Mouse (Mus musculus) CH12.LX (cell line): ENCODE results near the gene Adamts14. TPM values are rescaled to one million over a fixed set of nuclear protein-coding genes. Genes with fewer than 3 reads are reported as not detected.

Experiments
- DNase-seq: peaks from one replicate; pipeline ENCODE4 v3.0.0-alpha.2; 2013; ENCODE audit errors: extremely low read depth
- H3K27ac ChIP-seq: 2 replicates; pipeline ENCODE4 v1.5.1; 2012; ENCODE audit warnings: low read depth, mild to moderate bottlenecking, control low read depth, moderate library complexity; ENCODE audit not compliant: insufficient read depth
- H3K27me3 ChIP-seq: replicated peaks from 2 replicates; pipeline ENCODE3; 2012; ENCODE audit warnings: inconsistent platforms
- H3K36me3 ChIP-seq, 2 experiments: replicated peaks in 1 of 2; 2 replicates each; pipeline versions ENCODE3 to v1.6.1; 2012; ENCODE audit warnings: inconsistent platforms in 1 of 2, low read length in 1 of 2, mild to moderate bottlenecking in 1 of 2, mixed read lengths in 1 of 2, moderate library complexity in 1 of 2; ENCODE audit not compliant: control insufficient read depth in 1 of 2, insufficient read depth in 1 of 2
- H3K4me1 ChIP-seq, 2 experiments: 2 replicates each; pipeline ENCODE4 v1.6.1; 2012; ENCODE audit warnings: inconsistent platforms in 1 of 2, moderate library complexity in 1 of 2; ENCODE audit not compliant: insufficient read depth in 2 of 2, control insufficient read depth in 1 of 2
- H3K4me2 ChIP-seq: 2 replicates; pipeline ENCODE4 v1.6.1; 2012; ENCODE audit warnings: low read depth, mild to moderate bottlenecking, control low read depth; ENCODE audit not compliant: poor library complexity, insufficient read depth, severe bottlenecking
- H3K4me3 ChIP-seq, 3 experiments: fragments of 150-350 bp in 1 of 3; sonication (generic) in 1 of 3; replicated peaks in 1 of 3; 2 replicates each; pipeline versions ENCODE3 to v1.5.1; 2011 to 2012; ENCODE audit warnings: low read depth in 2 of 3, low read length in 2 of 3, mild to moderate bottlenecking in 2 of 3, moderate library complexity in 2 of 3, control low read depth in 1 of 3, improper control_type of control experiment in 1 of 3, inconsistent platforms in 1 of 3, mixed read lengths in 1 of 3; ENCODE audit not compliant: poor library complexity in 1 of 3
- H3K79me2 ChIP-seq: replicated peaks from 2 replicates; pipeline ENCODE4 v1.6.1; 2012; ENCODE audit warnings: mild to moderate bottlenecking, moderate library complexity; ENCODE audit not compliant: control insufficient read depth, poor library complexity, insufficient read depth, severe bottlenecking; ENCODE audit errors: extremely low read depth
- H3K9ac ChIP-seq: 2 replicates; pipeline ENCODE4 v1.6.1; 2012; ENCODE audit warnings: low read depth, mild to moderate bottlenecking, control low read depth, moderate library complexity; ENCODE audit not compliant: insufficient read depth
- H3K9me3 ChIP-seq: replicated peaks from 2 replicates; pipeline ENCODE3; 2012; ENCODE audit warnings: low read length, inconsistent platforms, mixed read lengths
- BHLHE40 ChIP-seq: IDR thresholded peaks from 2 replicates; pipeline ENCODE4 v1.6.1; 2011; ENCODE audit warnings: mild to moderate bottlenecking, low read depth, low read length, improper control_type of control experiment
- CHD1 ChIP-seq: IDR thresholded peaks from 2 replicates; pipeline ENCODE4 v1.6.1; 2012; ENCODE audit warnings: low read depth, low read length, improper control_type of control experiment, inconsistent platforms
- CTCF ChIP-seq, 2 experiments: IDR thresholded peaks in 1 of 2; conservative IDR thresholded peaks in 1 of 2; 2 replicates each; pipeline ENCODE4 v1.5.1; 2011 to 2012; ENCODE audit warnings: low read depth in 2 of 2, low read length in 2 of 2, improper control_type of control experiment in 1 of 2, inconsistent platforms in 1 of 2, mild to moderate bottlenecking in 1 of 2, moderate library complexity in 1 of 2
- ELF1 ChIP-seq: IDR thresholded peaks from 2 replicates; pipeline ENCODE4 v1.6.1; 2014; ENCODE audit warnings: low read depth, mild to moderate bottlenecking, inconsistent platforms, low read length, improper control_type of control experiment
- EP300 ChIP-seq: IDR thresholded peaks from 2 replicates; pipeline ENCODE4 v1.6.1; 2011; ENCODE audit warnings: low read length, improper control_type of control experiment
- GABPA ChIP-seq: IDR thresholded peaks from 2 replicates; pipeline ENCODE4 v1.6.1; 2012; ENCODE audit warnings: low read depth, low read length, improper control_type of control experiment, inconsistent platforms; ENCODE audit not compliant: insufficient replicate concordance
- JUN ChIP-seq: IDR thresholded peaks from 2 replicates; pipeline ENCODE4 v1.6.1; 2011; ENCODE audit warnings: low read depth, mild to moderate bottlenecking, low read length, improper control_type of control experiment, moderate library complexity; ENCODE audit not compliant: insufficient read depth
- JUND ChIP-seq: conservative IDR thresholded peaks from 2 replicates; pipeline ENCODE4 v1.6.1; 2011; ENCODE audit warnings: low read depth, low read length, improper control_type of control experiment
- MAX ChIP-seq: IDR thresholded peaks from 2 replicates; pipeline ENCODE4 v1.6.1; 2011; ENCODE audit warnings: low read length, improper control_type of control experiment
- MAZ ChIP-seq: IDR thresholded peaks from 2 replicates; pipeline ENCODE4 v1.6.1; 2012; ENCODE audit warnings: low read depth, mild to moderate bottlenecking, inconsistent platforms, low read length, improper control_type of control experiment, moderate library complexity
- MEF2A ChIP-seq: IDR thresholded peaks from 2 replicates; pipeline ENCODE4 v1.6.1; 2014; ENCODE audit warnings: low read depth, mild to moderate bottlenecking, inconsistent platforms, low read length, improper control_type of control experiment, borderline replicate concordance
- MXI1 ChIP-seq: IDR thresholded peaks from 2 replicates; pipeline ENCODE4 v1.6.1; 2011; ENCODE audit warnings: mild to moderate bottlenecking, low read depth, low read length, improper control_type of control experiment
- NELFE ChIP-seq: IDR thresholded peaks from 2 replicates; pipeline ENCODE4 v1.6.1; 2011; ENCODE audit warnings: low read depth, low read length, improper control_type of control experiment
- NRF1 ChIP-seq: IDR thresholded peaks from 2 replicates; pipeline ENCODE4 v1.6.1; 2014; ENCODE audit warnings: low read depth, mild to moderate bottlenecking, inconsistent platforms, low read length, improper control_type of control experiment, moderate library complexity
- PAX5 ChIP-seq: IDR thresholded peaks from 2 replicates; pipeline ENCODE4 v1.6.1; 2012; ENCODE audit warnings: low read length, inconsistent platforms, mixed read lengths
- RCOR1 ChIP-seq: conservative IDR thresholded peaks from 2 replicates; pipeline ENCODE4 v1.6.1; 2012; ENCODE audit warnings: low read depth, mild to moderate bottlenecking, inconsistent platforms, low read length, improper control_type of control experiment
- SIN3A ChIP-seq: IDR thresholded peaks from 2 replicates; pipeline ENCODE4 v1.6.1; 2012; ENCODE audit warnings: low read length, improper control_type of control experiment, inconsistent platforms
- SMC3 ChIP-seq: IDR thresholded peaks from 2 replicates; pipeline ENCODE4 v1.6.1; 2011; ENCODE audit warnings: low read depth, low read length, improper control_type of control experiment
- TBP ChIP-seq: conservative IDR thresholded peaks from 2 replicates; pipeline ENCODE4 v1.6.1; 2011; ENCODE audit warnings: low read depth, low read length, improper control_type of control experiment
- TCF12 ChIP-seq: IDR thresholded peaks from 2 replicates; pipeline ENCODE4 v1.6.1; 2014; ENCODE audit warnings: low read depth, mild to moderate bottlenecking, inconsistent platforms, low read length, improper control_type of control experiment
- UBTF ChIP-seq: IDR thresholded peaks from 2 replicates; pipeline ENCODE4 v1.6.1; 2012; ENCODE audit warnings: low read depth, mild to moderate bottlenecking, inconsistent platforms, low read length, improper control_type of control experiment, moderate library complexity
- USF1 ChIP-seq: IDR thresholded peaks from 2 replicates; pipeline ENCODE4 v1.6.1; 2014; ENCODE audit warnings: low read depth, mild to moderate bottlenecking, inconsistent platforms, low read length, improper control_type of control experiment
- ZC3H11A ChIP-seq: IDR thresholded peaks from 2 replicates; pipeline ENCODE4 v1.6.1; 2012; ENCODE audit warnings: low read depth, mild to moderate bottlenecking, inconsistent platforms, low read length, improper control_type of control experiment
- ZKSCAN1 ChIP-seq: IDR thresholded peaks from 2 replicates; pipeline ENCODE4 v1.6.1; 2012; ENCODE audit warnings: low read depth, inconsistent platforms, low read length, improper control_type of control experiment, borderline replicate concordance
- ZMIZ1 ChIP-seq: IDR thresholded peaks from 2 replicates; pipeline ENCODE4 v1.6.1; 2012; ENCODE audit warnings: low read depth, mild to moderate bottlenecking, inconsistent platforms, low read length, improper control_type of control experiment
- ZNF384 ChIP-seq: IDR thresholded peaks from 2 replicates; pipeline ENCODE4 v1.6.1; 2012; ENCODE audit warnings: low read depth, low read length, improper control_type of control experiment, inconsistent platforms
- dilution Hi-C: fragments of 300-500 bp; cut with MboI; formaldehyde crosslinking; loops from 2 replicates; pipeline ENCODE4 v1.14.3; 2020; ENCODE audit warnings: low sequenced_read_pairs; ENCODE audit not compliant: extremely low pct_unique_long_range_greater_than_20kb, extremely low pct_ligation_motif_present
- in situ Hi-C: fragments of 300-500 bp; cut with MboI; formaldehyde crosslinking; loops from 3 replicates; pipeline ENCODE4 v1.14.3; 2019; ENCODE audit warnings: low sequenced_read_pairs, low pct_ligation_motif_present, low pct_unique_long_range_greater_than_20kb, mixed read lengths
- polyA plus RNA-seq: library from polyadenylated mRNA; unstranded; fragments of >175 nt; gene quantifications from 2 replicates; pipeline ENCODE4 v1.2.1, GENCODE M21; 2012; ENCODE audit warnings: low read depth; ENCODE audit not compliant: insufficient read length
- total RNA-seq, 2 experiments: library from RNA; depleted of rRNA; stranded (reverse); fragments of 300-350 nt in 1 of 2; fragments of >200 nt in 1 of 2; gene quantifications; 2 replicates each; pipeline ENCODE4 v1.2.3; 2012 to 2014

Gene Adamts14
- total and polyA plus RNA-seq, 3 experiments: 1.2 to 2.7 (median 2.5) TPM

- dilution Hi-C loops (no loop called here), in situ Hi-C loops (no loop called here)
- no peaks in the 10 kb centered on the region for H3K27me3 ChIP-seq
- H3K36me3 ChIP-seq: no peaks in the 10 kb centered on the region
- H3K4me3 ChIP-seq: no peak overlapping the region
- DNase-seq: no peak
- TF ChIP-seq ZMIZ1 (no peak), TBP (no peak), ZC3H11A (no peak), ZKSCAN1 (no peak), JUND (no peak), MAX (no peak), NRF1 (no peak), CTCF (conservative IDR thresholded peaks at IDR 0.05 in 1 of 2, IDR thresholded peaks at IDR 0.05 in 1 of 2; ENCODE audit: low read depth in 2 of 2, low read length in 2 of 2) (no peak), NELFE (no peak), MEF2A (no peak), RCOR1 (no peak), MAZ (no peak), BHLHE40 (no peak), ZNF384 (no peak), GABPA (no peak), TCF12 (no peak), UBTF (no peak), CHD1 (no peak), MXI1 (no peak)
- no peak overlapping the region for H3K9ac ChIP-seq
- H3K79me2 ChIP-seq: no peaks in the 10 kb centered on the region
- peaks cover 7 to 13% of the 10 kb centered on the region in 2 experiments for H3K4me1 ChIP-seq
- H3K4me2 ChIP-seq: no peak overlapping the region
- no peaks in the 10 kb centered on the region for H3K9me3 ChIP-seq
- no peak overlapping the region for H3K27ac ChIP-seq
Observed at GRCm38 (mm10) chr10:61304046-61304445, 30.8 kb upstream of the Adamts14 start.

GRCm38 (mm10) chr10:61300996-61301395, 27.8 kb upstream of the Adamts14 start:
- TF ChIP-seq USF1 (no peak), SMC3 (no peak), ELF1 (no peak), PAX5 (no peak), ZNF384 (no peak), MAX (no peak), TCF12 (no peak), NELFE (no peak), JUN (no peak), EP300 (no peak), SIN3A (no peak)
- TF ChIP-seq, all 38 proteins: peak for 0
- no peaks in the 10 kb centered on the region for H3K9me3 ChIP-seq
- DNase-seq: no peak
- H3K79me2 ChIP-seq: no peaks in the 10 kb centered on the region
- no peak overlapping the region for H3K4me2 ChIP-seq
- no peak overlapping the region for H3K9ac ChIP-seq
- no peak overlapping the region for H3K27ac ChIP-seq
- no peaks in the 10 kb centered on the region for H3K27me3 ChIP-seq
- dilution Hi-C loops (no loop called here), in situ Hi-C loops (no loop called here)
- peaks cover 8 to 11% of the 10 kb centered on the region in 2 experiments for H3K4me1 ChIP-seq
- no peaks in the 10 kb centered on the region for H3K36me3 ChIP-seq
- no peak overlapping the region for H3K4me3 ChIP-seq
